Mouse (Mus musculus) MEL-GATA-1-ER (cell line): Measurements from ENCODE around the gene Specc1.

Experiments used
- DNase-seq: peaks from one replicate; pipeline ENCODE4 v3.0.0-alpha.2; 2012; ENCODE audit warnings: low read depth; ENCODE audit errors: extremely low read depth

Gene Specc1

DNA sequence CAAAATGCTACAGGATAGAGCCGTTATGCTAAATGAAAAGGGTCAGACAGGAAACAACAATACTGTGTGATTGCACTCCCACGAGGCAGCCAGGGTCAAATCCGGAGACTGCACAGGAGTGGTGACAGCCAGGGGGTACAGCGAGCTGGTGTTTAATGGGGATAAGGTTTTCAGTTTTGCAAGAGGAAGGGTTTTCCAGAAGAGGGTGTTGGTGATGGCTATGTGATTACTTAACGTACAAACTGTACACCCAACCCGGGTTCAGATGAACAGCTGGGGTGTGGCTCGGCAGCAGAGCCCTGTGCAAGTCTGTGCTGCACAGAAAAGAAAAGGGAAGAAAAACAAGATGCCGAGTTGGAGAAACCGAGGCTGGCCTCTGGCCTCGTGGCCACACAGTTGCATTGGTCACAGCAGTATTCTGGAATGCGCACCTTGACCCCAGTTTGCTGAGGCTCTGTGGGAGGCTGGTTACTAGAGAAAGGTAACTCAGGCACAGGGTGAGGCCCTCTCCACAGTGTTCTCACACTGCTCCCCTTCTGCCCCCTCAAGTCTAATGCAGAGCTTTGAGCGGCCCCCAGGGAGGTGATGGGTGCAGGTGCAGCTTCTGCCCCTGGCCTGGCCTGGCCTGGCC lies 284.2 kb downstream of the Specc1 start:
- peak; percentile 48 for DNase-seq

DNA sequence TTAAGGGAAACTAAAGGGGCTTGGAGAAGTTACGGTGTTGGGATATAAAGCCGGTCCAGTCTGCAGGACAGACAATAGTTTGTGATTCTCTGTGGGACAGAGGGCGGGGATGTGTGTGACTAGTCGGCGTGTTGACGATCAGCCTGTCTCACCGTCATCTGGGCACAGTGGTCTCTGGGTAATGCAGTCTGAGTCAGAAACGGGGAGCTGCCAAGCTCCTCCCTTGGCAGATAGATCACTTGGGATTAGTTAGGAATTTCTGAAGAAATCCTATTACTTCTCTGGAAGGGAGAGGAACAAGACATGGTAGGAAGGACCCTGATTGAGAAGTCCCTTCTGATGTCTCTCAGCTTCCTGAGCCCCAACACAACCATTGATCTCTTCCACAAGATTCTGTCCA lies 287.3 kb downstream of the Specc1 start:
- DNase-seq: no peak

DNA sequence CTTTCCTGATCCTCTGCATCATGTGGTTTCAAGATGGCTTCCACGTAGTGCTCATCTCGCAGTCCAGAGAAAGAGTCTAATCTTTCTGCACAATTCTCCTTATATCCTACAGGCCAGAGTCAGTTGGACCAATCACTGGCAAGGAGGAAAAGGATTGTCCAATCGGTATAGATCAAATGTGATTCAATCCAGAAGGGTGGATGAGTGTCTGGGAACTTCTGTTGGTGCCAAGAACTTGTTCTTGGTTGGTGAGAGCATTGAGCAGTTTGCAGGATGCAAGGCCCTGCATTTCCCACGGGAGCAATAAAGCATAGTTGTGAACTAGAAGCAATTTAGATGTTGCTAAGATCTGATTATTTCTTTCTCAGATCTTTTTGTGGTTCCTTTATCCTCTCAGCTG lies 287.9 kb downstream of the Specc1 start:
- no peak for DNase-seq

DNA sequence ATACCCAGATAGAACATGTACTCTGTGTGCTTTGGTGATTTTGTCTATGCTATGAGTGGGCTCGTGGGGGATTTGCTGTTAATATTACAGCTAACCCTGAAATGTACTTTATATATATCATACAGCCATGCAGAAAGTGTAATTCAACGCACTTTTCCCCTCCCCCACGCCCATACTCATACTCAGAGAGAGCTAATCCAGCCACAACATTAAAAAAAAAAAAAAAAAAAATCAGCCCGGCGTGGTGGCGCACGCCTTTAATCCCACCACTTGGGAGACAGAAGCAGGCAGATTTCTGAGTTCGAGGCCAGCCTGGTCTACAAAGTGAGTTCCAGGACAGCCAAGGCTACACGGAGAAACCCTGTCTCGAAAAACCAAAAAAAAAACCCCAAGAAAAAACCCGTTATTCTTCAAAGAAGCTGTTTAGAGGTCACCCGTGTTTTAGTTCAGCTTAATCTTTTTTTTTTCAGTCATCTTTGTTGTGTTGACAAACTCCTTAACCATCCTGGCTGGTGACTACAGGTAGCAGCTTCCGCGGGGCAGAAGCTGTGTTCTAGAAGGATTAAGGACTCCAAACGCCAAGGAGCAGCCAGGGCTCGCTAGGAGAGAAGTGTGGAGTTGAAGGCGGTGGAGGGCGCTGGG lies 291.3 kb downstream of the Specc1 start:
- DNase-seq: peak; percentile 26

DNA sequence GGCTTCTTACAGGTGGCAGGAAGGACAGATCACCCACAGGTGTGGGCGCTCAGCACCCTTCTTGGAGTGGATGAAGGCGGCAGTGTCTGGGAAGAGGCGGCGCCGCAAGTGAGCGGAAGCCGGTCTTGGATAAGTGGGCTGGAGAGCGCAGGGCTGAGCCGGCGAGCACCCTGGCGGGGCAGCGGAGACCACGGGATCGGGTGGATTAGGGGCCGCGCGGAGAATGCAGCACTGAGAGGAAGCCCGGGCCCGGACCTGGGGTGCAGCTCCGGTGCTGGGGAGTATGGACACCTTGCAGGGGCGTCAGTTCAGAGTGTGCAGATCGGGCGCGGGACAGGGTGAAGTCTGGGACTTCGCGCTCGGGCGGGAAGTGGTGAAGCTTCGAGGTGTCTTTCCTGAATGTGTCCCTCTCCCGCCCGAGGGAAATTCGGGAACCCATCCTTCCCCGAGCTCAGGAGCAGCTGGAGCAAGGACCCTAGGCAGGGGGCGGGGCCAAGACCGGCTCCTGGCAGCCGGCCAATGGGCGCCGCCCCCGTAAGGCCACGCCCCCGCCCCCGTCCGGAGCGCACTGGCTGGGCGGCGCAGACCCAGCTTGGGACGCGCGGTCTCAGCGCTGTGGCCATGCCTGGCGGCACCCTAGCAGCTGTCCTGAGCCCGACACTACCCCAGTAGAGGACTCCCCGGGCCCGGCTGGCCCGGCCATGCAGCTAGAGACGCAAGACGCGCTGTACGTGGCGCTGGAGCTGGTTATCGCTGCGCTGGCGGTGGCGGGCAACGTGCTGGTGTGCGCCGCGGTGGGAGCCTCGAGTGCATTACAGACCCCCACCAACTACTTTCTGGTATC lies 292.1 kb downstream of the Specc1 start, which contains the start of gene Adora2b:
TSS of gene Adora2b (plus strand) at position 584 of the 844 bp plus-strand sequence.
- peak; percentile 22 for DNase-seq

DNA sequence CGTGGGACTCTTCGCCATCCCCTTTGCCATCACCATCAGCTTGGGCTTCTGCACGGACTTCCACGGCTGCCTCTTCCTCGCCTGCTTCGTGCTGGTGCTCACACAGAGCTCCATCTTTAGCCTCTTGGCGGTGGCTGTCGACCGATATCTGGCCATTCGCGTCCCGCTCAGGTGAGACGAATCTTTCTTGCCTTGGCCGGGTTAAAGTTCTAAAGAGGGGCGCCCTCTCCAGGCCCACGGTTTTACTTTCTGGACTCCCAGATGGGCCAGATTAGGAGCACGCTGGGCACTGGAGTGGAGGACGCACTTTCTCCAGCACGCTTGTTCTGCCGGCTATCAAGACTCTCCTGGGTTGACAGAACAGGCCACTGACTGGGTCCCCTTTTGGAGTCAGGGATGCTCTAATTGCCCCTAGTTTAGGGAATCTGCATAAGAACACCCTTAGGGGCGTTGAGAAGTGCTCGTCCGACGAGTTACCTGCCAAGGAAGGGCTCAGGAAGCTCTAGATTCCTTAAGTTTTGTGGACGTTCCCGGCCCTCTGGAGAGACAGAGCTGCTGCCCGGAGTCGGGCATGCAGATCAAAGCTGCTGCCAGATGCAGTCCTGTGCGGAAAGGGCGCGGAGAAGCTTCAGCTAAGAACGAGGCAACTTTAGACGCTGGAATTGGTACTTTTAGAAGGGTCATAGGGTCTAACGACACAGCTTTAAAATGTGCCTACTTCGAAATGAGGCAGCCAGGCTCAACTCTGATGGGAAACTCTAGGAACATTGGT lies 292.9 kb downstream of the Specc1 start:
- no peak for DNase-seq

DNA sequence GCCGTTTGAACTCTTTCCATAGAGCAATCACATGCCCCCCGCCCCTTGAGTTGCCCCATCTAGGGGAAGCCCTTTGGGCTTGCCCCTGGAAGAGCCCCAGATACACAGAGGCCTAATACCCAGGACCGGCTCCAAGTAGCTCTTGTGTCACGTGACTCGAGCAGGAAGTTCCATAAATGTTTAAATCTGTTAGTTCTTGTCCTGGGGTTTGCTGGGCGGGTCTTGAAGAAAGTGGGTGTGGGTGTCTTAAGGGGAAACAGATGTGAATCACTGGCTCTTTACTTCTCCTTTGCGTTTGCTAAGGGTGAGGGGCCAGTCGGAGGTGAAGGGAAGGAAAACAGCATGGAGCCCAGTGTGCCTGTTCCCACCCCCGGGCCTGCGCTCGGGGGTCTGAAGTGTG lies 294.5 kb downstream of the Specc1 start:
- peak; percentile 71 for DNase-seq

DNA sequence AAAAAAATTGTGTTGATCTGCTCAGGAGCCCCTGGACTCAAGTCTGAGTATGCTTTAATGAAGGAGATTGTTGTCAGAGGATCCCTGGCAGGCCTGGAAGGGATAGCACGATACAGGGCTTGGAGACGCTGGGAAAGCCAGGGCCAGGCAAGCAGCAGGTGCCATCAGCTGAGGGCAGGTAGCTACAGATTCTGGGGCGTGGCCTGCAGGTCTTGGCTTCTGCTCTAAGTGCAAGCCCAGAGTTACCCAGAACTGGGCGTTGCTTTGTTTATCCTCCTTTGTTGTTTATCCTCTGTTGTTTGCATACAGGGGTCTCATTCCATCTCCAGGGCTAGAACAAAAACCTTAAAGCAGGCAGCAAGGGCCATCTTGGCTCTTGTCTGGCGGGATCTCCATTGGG lies 296.8 kb downstream of the Specc1 start:
- DNase-seq: no peak

DNA sequence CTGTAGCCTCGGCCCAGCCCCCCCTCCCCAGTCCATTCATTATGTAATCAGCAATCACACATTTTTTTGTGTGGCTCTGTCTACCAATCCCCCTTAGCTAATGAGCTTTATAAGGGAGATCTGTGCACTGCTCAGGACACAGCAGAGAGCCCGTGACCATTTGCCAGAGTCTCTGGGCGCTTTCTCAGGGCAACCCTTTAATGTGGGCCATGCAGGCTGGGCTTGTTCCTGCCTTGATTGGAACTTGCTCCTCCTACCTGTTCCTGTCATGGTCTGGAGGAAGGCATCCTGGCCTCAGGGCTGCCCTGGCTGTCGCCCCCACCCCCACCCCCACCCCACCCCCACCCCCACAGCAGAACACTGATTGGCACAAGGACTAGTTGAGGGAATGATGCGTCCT lies 302.7 kb downstream of the Specc1 start:
- no peak for DNase-seq

DNA sequence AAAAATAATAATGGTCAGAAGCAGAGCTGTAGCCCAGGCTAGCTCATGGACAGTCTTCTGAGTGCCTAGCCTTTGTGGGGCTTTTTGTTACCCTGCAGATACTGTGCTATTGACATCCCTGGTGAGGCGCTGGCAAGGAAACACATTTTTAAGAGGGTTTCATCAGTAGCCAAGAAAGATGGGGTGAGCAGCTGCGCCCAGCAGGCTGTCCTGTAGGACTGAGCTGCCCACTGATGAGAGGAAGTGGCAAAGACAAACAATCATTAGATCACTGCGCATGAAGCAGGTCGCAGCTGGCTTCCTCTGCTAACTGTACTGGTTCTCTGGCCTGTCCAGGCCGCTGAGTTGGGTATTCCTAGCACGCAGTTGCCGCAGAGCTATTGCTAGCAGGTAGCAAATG lies 307.0 kb downstream of the Specc1 start:
- DNase-seq: no peak

DNA sequence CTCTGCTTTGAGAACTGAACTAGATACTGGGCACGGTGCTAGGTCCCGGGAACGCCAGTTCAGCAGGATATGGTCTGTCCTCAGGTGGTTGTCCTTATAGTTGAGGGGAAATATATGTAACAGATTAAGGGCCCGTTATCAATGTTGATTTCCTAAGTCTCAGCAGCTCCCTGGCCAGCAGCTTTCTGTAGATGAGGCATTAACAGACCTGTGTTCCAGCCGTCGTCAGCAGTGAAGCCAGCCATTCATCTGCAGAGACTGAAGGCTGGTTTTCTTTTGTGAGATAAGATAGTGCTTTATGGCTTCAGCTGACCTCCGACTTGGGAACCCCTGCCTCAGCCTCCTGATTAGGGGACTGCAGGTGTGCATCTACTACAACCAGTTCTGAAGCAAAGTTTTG lies 307.5 kb downstream of the Specc1 start:
- no peak for DNase-seq

DNA sequence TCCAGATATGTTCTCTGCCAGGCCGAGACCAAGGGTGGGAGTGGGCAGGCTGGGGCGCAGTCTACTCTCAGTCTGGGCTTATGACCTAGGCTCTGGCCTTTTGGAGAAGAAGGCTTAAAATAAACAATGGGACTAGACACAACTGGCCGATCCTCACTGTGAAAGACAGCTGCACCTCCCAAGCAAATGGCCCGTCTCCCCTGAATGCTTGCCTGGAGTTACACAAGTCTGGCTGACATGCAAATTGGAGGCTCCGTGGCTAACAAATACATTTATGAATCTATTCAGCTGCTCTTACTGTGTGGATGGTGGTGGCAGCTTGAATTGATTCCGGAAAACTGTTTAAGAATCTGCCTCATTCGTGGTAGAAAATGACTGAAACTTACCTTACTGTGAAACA lies 309.1 kb downstream of the Specc1 start:
- DNase-seq: no peak

DNA sequence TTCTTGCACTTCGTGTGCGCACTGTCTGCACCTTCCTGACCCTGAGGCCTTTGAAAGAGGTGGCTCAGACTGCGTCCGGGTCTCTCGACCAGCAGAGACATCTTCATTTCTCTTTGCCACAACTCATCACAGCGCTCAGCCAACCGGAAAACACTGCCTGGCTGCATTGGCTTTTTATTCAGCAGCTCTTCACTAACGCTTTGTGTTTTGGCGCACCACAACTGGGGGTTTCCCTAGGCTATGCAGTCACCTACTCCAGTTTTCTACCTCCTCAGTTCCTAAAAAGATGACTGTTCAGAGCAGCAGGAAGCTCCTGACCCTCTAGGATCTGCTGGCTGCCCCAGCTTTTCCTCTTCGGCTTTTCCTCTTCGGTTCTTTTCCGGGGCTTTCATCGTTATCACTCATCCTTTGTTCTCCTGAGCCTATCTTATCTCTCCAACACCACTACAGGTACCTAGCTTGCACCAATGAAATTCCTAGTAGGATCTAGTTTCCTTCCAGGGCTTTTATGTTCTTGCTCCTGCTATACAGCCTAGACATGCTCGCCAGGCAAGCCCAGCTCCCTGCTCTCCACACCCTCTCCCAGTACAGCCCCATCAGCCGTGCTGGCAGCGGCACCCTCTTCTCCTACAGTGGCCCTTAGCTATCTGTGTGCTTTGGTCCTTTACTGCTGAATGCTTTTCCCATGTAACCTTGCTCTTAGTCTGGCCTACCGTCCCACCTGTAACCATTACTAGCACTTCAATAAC lies 310.1 kb downstream of the Specc1 start:
- DNase-seq: no peak

DNA sequence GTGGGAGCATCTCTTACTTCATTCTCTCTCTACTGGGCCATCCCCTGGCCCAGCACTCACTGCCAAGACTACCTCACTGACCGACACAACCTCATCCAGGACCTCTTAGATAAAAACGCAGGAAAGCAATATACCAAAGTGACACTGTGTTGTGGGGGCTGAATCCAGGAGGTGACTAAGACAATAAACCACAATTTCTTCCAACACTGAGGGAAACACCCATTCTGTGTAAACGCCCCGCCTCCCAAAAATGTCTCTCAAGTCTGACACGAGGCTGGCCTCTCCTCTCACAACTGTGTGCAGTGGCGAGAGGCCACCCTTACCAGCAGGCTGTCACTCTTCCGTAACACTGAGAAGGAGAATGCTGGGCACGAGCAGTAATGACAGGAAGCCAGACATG lies 311.8 kb downstream of the Specc1 start:
- no peak for DNase-seq

DNA sequence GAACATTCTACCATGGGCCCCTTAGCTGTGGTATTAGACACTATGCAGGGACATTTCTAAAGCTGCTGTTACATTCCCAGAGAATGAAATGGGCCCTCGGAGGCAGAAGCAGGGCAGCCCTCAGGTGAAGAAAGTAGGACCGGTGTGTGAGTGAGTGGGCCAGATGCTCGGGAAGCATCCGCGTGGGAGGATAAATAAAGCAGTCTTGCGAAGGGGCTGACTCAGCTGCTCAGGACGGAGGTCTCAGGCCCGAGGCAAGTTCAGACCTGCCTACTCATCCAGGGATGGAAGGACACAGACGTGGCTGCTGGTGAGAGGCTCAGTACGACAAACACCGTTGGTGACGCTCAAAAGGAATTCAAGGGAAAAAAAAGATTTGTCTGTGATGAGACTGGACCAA lies 312.5 kb downstream of the Specc1 start:
- no peak for DNase-seq

DNA sequence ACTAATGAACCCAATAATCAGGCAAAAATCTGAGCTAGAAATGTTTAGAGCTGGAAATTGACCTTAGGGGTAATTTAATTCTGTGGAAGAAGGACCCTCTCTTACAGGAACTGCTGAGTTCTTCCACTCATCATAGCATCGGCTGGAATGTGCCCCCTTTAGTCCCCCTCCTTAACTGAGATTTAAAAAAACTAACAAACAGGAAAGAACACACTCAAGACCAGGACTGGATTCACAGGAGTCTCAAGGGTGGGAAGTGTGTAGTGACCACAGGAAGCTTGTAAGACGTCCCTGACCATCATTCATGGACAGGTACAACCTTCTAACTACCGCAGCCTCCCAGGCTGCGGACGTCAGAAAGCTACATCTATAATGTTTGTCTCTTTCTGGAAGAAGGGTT lies 314.3 kb downstream of the Specc1 start:
- no peak for DNase-seq
